Mouse (Mus musculus) spleen, adult 2 months (tissue): ENCODE results near the gene Glrx5. TPM values are rescaled to one million over a fixed set of nuclear protein-coding genes. Genes with fewer than 3 reads are reported as not detected.

Experiments
- DNase-seq, 2 experiments: peaks; one replicate each; pipeline versions ENCODE4 v3.0.0 to v3.0.0-alpha.2; 2012 to 2021; ENCODE audit warnings: low spot score in 2 of 2, low read depth in 1 of 2
- H3K27ac ChIP-seq: fragments of 200-500 bp; 2 replicates; pipeline ENCODE4 v1.5.1; 2012; ENCODE audit warnings: low read length, inconsistent platforms; ENCODE audit not compliant: insufficient read depth
- H3K27me3 ChIP-seq: fragments of 200-500 bp; 2 replicates; pipeline ENCODE4 v1.6.1; 2012; ENCODE audit warnings: mild to moderate bottlenecking, moderate library complexity, low read length, inconsistent platforms; ENCODE audit not compliant: control insufficient read depth, insufficient read depth
- H3K36me3 ChIP-seq: fragments of 200-500 bp; 2 replicates; pipeline ENCODE4 v1.6.1; 2012; ENCODE audit warnings: mild to moderate bottlenecking, low read length, inconsistent platforms; ENCODE audit not compliant: control insufficient read depth, insufficient read depth
- H3K4me1 ChIP-seq: fragments of 200-500 bp; 2 replicates; pipeline ENCODE4 v1.6.1; 2011; ENCODE audit warnings: inconsistent platforms; ENCODE audit not compliant: control insufficient read depth, insufficient read depth, insufficient read length
- H3K4me3 ChIP-seq: fragments of 200-500 bp; 2 replicates; pipeline ENCODE4 v1.5.1; 2011; ENCODE audit warnings: mild to moderate bottlenecking, inconsistent platforms; ENCODE audit not compliant: insufficient read depth, insufficient read length; ENCODE audit errors: extremely low read depth
- CTCF ChIP-seq: fragments of 200-500 bp; IDR thresholded peaks from 2 replicates; pipeline ENCODE4 v1.5.1; 2011; ENCODE audit warnings: mild to moderate bottlenecking, inconsistent platforms; ENCODE audit not compliant: insufficient read depth, insufficient read length, insufficient replicate concordance; ENCODE audit errors: extremely low read depth
- POLR2A ChIP-seq: fragments of 200-500 bp; IDR thresholded peaks from 2 replicates; pipeline ENCODE4 v1.6.1; 2011; ENCODE audit warnings: low read depth, low read length, inconsistent platforms
- WGBS: fragments of 180-500 bp; shearing (Covaris S2); methylation state at CpG from one replicate; pipeline ENCODE4 v1.1.7; 2018; 5-methylcytosine and 5-hydroxymethylcytosine counted together
- polyA plus RNA-seq: library from polyadenylated mRNA; depleted of rRNA; stranded (reverse); fragments of >200 nt; gene quantifications from 2 replicates; pipeline ENCODE4 v1.2.3, GENCODE M21; 2012

The Glrx5 gene
- polyA plus RNA-seq, 1 experiment: 102 TPM

- Histone ChIP-seq H3K4me3 (0 out of 2 replicates have a peak overlapping the region, but pooled peaks have one; percentile 7), H3K4me1 (peaks cover 14% of the 10 kb centered on the region; the same call in 1 of the 2 replicates), H3K27me3 (no peaks in the 10 kb centered on the region), H3K36me3 (no peaks in the 10 kb centered on the region), H3K27ac (0 out of 2 replicates have a peak overlapping the region, but pooled peaks have one; percentile 27)
- no peak for DNase-seq
- WGBS: 34% methylated on average over 8 of the region's 8 CpGs
- TF ChIP-seq POLR2A: no peak
- no peak for TF ChIP-seq CTCF
Observed at GRCm38 (mm10) chr12:105021441-105022069, 10.9 kb upstream of the Glrx5 start.

- Histone ChIP-seq H3K27me3 (no peaks in the 10 kb centered on the region), H3K27ac (0 out of 2 replicates have a peak overlapping the region, but pooled peaks have one; percentile 27), H3K4me3 (no peak overlapping the region), H3K36me3 (no peaks in the 10 kb centered on the region), H3K4me1 (peaks cover 14% of the 10 kb centered on the region; the same call in 1 of the 2 replicates)
- WGBS: 20% methylated on average over 7 of the region's 7 CpGs
- TF ChIP-seq POLR2A: no peak
- no peak for TF ChIP-seq CTCF
- DNase-seq: no peak
Observed at GRCm38 (mm10) chr12:105022141-105022540, 10.3 kb upstream of the Glrx5 start.

GRCm38 (mm10) chr12:105022776-105023175, 9.7 kb upstream of the Glrx5 start:
- no peak overlapping the region for H3K4me3 ChIP-seq
- no peak overlapping the region for H3K27ac ChIP-seq
- no peak for DNase-seq
- no peak for TF ChIP-seq CTCF
- no peak for TF ChIP-seq POLR2A
- H3K36me3 ChIP-seq: no peaks in the 10 kb centered on the region
- H3K27me3 ChIP-seq: no peaks in the 10 kb centered on the region
- 68% methylated on average over 9 of the region's 9 CpGs for WGBS
- peaks cover 14% of the 10 kb centered on the region; the same call in 1 of the 2 replicates for H3K4me1 ChIP-seq

GRCm38 (mm10) chr12:105025271-105025946, 7.1 kb upstream of the Glrx5 start:
- Histone ChIP-seq H3K27me3 (no peaks in the 10 kb centered on the region), H3K36me3 (peaks cover 2% of the 10 kb centered on the region; the same call in 1 of the 2 replicates), H3K4me1 (peaks cover 11% of the 10 kb centered on the region; the same call in 1 of the 2 replicates), H3K27ac (no peak overlapping the region), H3K4me3 (no peak overlapping the region)
- peak; percentile 64; the same call in 1 of the 2 replicates for TF ChIP-seq CTCF
- TF ChIP-seq POLR2A: no peak
- peak; percentile 54 to 69 for DNase-seq
- 41% methylated on average over 8 of the region's 8 CpGs for WGBS

GRCm38 (mm10) chr12:105025947-105026586, 6.4 kb upstream of the Glrx5 start:
- Histone ChIP-seq H3K4me1 (peaks cover 11% of the 10 kb centered on the region; the same call in 1 of the 2 replicates), H3K27me3 (no peaks in the 10 kb centered on the region), H3K4me3 (no peak overlapping the region), H3K27ac (no peak overlapping the region), H3K36me3 (peaks cover 2% of the 10 kb centered on the region; the same call in 1 of the 2 replicates)
- WGBS: 71% methylated on average over 10 of the region's 10 CpGs
- no peak for DNase-seq
- TF ChIP-seq CTCF (no peak), POLR2A (no peak)

- Histone ChIP-seq H3K27me3 (no peaks in the 10 kb centered on the region), H3K4me3 (no peak overlapping the region), H3K4me1 (no peaks in the 10 kb centered on the region), H3K36me3 (peaks cover 2% of the 10 kb centered on the region; the same call in 1 of the 2 replicates), H3K27ac (peak overlapping the region; percentile 58)
- TF ChIP-seq POLR2A (no peak), CTCF (peak; percentile 92)
- 25% methylated on average over 15 of the region's 15 CpGs for WGBS
- DNase-seq: peak; percentile 76 to 80
Observed at GRCm38 (mm10) chr12:105027323-105027991, 5.0 kb upstream of the Glrx5 start.
